23 mouse cellular contexts compared by ENCODE assay signal in genomic region chr4:56942567-56942966, GRCm38 (mm10). TPM values are rescaled to one million over a fixed set of nuclear protein-coding genes. Genes with fewer than 3 reads are reported as not detected.
DNase-seq lines count a peak whose midpoint lies in the region; ATAC-seq and TF ChIP-seq lines count a peak whose summit lies in the region.
"Had no signal": no experiment of that assay in that cellular context is flagged by ENCODE, and none has a peak within 500 bp of the region (broad histone marks: within the 10 kb centered on the region; RNA-seq: fewer than 3 reads in every experiment).

No protein-coding gene starts in this region.

- peak overlapping the region; percentile 97 for H3K27ac ChIP-seq in gastrocnemius, adult 2 months
- peak overlapping the region; percentile 78 for H3K27ac ChIP-seq in heart, embryonic 15.5 days
- no peak overlapping the region; the same call in 1 of the 2 replicates for H3K27ac ChIP-seq in lung, embryonic 16.5 days (ENCODE audit: low read length)
- no peak overlapping the region for H3K27ac ChIP-seq in intestine, embryonic 15.5 days
- H3K27ac ChIP-seq: embryonic facial prominence, embryonic 15.5 days; stomach, embryonic 15.5 days had no signal

- H3K4me3 ChIP-seq in gastrocnemius, adult 2 months = no peak overlapping the region
- H3K4me3 ChIP-seq in heart, embryonic 15.5 days = no peak overlapping the region
- no peak overlapping the region for H3K4me3 ChIP-seq in lung, embryonic 16.5 days (ENCODE audit: low read length)
- H3K4me3 ChIP-seq in intestine, embryonic 15.5 days (replicated peaks) = no peak overlapping the region
- H3K4me3 ChIP-seq: embryonic facial prominence, embryonic 15.5 days; forebrain, embryonic 10.5 days; stomach, embryonic 15.5 days had no signal

- DNase-seq in gastrocnemius, adult 2 months = no peak
- no peak for DNase-seq in gastrocnemius, postnatal 36 days
- DNase-seq in heart, adult 9 months (ENCODE audit: low spot score in 2 of 2) = no peak
- DNase-seq in lung, postnatal 10 days = no peak
- DNase-seq in left cerebral cortex, adult 11 months (ENCODE audit: low spot score) = no peak
- DNase-seq: adrenal gland, postnatal 36 days; cerebellum, adult 2 months; cerebellum, postnatal 36 days; forebrain, postnatal 0 days; kidney, adult 8-10 months; kidney, postnatal 25 days; thymus, adult 2 months had no signal

- no peak for ATAC-seq in heart, embryonic 15.5 days (replicated peaks; ENCODE audit: insufficient number of reproducible peaks, insufficient read depth, low FRiP score, low read depth)
- no peak for ATAC-seq in lung, embryonic 16.5 days (ENCODE audit: low read depth)
- no peak for ATAC-seq in intestine, embryonic 15.5 days
- ATAC-seq: forebrain, postnatal 0 days; hindbrain, embryonic 16.5 days had no signal

- H3K4me2 ChIP-seq in heart, embryonic 15.5 days = no peak overlapping the region; the same call in 1 of the 2 replicates
- H3K4me2 ChIP-seq in lung, embryonic 16.5 days (ENCODE audit: low read depth, low read length) = peak overlapping the region; percentile 22
- H3K4me2 ChIP-seq in intestine, embryonic 15.5 days (replicated peaks) = 0 out of 2 replicates have a peak overlapping the region, but pooled peaks have one; percentile 6
- H3K4me2 ChIP-seq: embryonic facial prominence, embryonic 15.5 days; liver, embryonic 11.5 days; stomach, embryonic 15.5 days had no signal

- intact Hi-C loops in gastrocnemius, adult 2 months (cut with DNase I) = no loop called here
- intact Hi-C loops in gastrocnemius, postnatal 36 days (cut with DNase I) = no loop called here

- WGBS in heart, embryonic 15.5 days = 60% methylated on average over 1 of the region's 1 CpGs
- 55% methylated on average over 1 of the region's 1 CpGs for WGBS in lung, embryonic 16.5 days
- 81% methylated on average over 1 of the region's 1 CpGs for WGBS in intestine, embryonic 15.5 days

- peak overlapping the region; percentile 12; the same call in 1 of the 2 replicates for H3K9ac ChIP-seq in heart, embryonic 15.5 days
- no peak overlapping the region for H3K9ac ChIP-seq in lung, embryonic 16.5 days (ENCODE audit: low read length)
- no peak overlapping the region for H3K9ac ChIP-seq in intestine, embryonic 15.5 days
- H3K9ac ChIP-seq: embryonic facial prominence, embryonic 15.5 days; forebrain, postnatal 0 days; lung, embryonic 14.5 days; stomach, embryonic 15.5 days had no signal

- H3K9me3 ChIP-seq in heart, embryonic 15.5 days (replicated peaks) = no peaks in the 10 kb centered on the region
- no peaks in the 10 kb centered on the region for H3K9me3 ChIP-seq in lung, embryonic 16.5 days (ENCODE audit: control insufficient read depth, low read length)
- H3K9me3 ChIP-seq in intestine, embryonic 15.5 days = no peaks in the 10 kb centered on the region
- H3K9me3 ChIP-seq: embryonic facial prominence, embryonic 15.5 days; forebrain, embryonic 10.5 days; stomach, embryonic 15.5 days had no signal

- no peaks in the 10 kb centered on the region for H3K36me3 ChIP-seq in heart, embryonic 15.5 days
- H3K36me3 ChIP-seq in lung, embryonic 16.5 days (ENCODE audit: control insufficient read depth, insufficient read depth, low read length) = no peaks in the 10 kb centered on the region
- H3K36me3 ChIP-seq in intestine, embryonic 15.5 days = no peaks in the 10 kb centered on the region
- H3K36me3 ChIP-seq: embryonic facial prominence, embryonic 15.5 days; stomach, embryonic 15.5 days had no signal

- H3K4me1 ChIP-seq in heart, embryonic 15.5 days (replicated peaks) = peaks cover 69% of the 10 kb centered on the region
- peaks cover 41% of the 10 kb centered on the region for H3K4me1 ChIP-seq in lung, embryonic 16.5 days (replicated peaks; ENCODE audit: control insufficient read depth, insufficient read depth, low read length)
- peaks cover 33% of the 10 kb centered on the region for H3K4me1 ChIP-seq in intestine, embryonic 15.5 days (replicated peaks)

- no peak for TF ChIP-seq CTCF in gastrocnemius, adult 2 months (IDR thresholded peaks at IDR 0.05)

- no peaks in the 10 kb centered on the region for H3K27me3 ChIP-seq in heart, embryonic 15.5 days
- H3K27me3 ChIP-seq in lung, embryonic 16.5 days (ENCODE audit: control insufficient read depth, insufficient read depth, low read depth, low read length) = no peaks in the 10 kb centered on the region
- H3K27me3 ChIP-seq in intestine, embryonic 15.5 days (replicated peaks) = no peaks in the 10 kb centered on the region
- H3K27me3 ChIP-seq: embryonic facial prominence, embryonic 15.5 days; stomach, embryonic 15.5 days had no signal

RNA-seq across cellular contexts. Expression of gene Tmem245, which starts 4.7 kb away (rescaled TPM):
- total RNA-seq in gastrocnemius, adult 2 months (2021) = 10 to 100 TPM; 18.0 to 24.6 TPM
- total RNA-seq in gastrocnemius, postnatal 36 days (2021) = 10 to 100 TPM; 16.3 to 23.9 TPM
- polyA plus RNA-seq in heart, embryonic 15.5 days (2015; fragmentation: Nextera tagmentation; extraction: Ambion mirVana) = 19.0 and 20.2 TPM in 2 replicates
- polyA plus RNA-seq in lung, embryonic 16.5 days (2015; fragmentation: Nextera tagmentation; extraction: Ambion mirVana) = 9.5 and 10.8 TPM in 2 replicates
- 9.9 and 11.0 TPM in 2 replicates for polyA plus RNA-seq in intestine, embryonic 15.5 days (2015; fragmentation: Nextera tagmentation; extraction: Ambion mirVana)

RNA-seq across cellular contexts. Expression of gene Frrs1l, which starts 47.6 kb away (rescaled TPM):
- under 1 TPM in 1 of 2 experiments, not detected in 1; 0.03 TPM for total RNA-seq in gastrocnemius, adult 2 months (2021)
- not detected for total RNA-seq in gastrocnemius, postnatal 36 days (2021)
- 0.28 and 0.38 TPM in 2 replicates for polyA plus RNA-seq in heart, embryonic 15.5 days (2015; fragmentation: Nextera tagmentation; extraction: Ambion mirVana)
- polyA plus RNA-seq in lung, embryonic 16.5 days (2015; fragmentation: Nextera tagmentation; extraction: Ambion mirVana) = 1.9 and 2.9 TPM in 2 replicates
- polyA plus RNA-seq in intestine, embryonic 15.5 days (2015; fragmentation: Nextera tagmentation; extraction: Ambion mirVana) = 0.78 and 0.92 TPM in 2 replicates
- total RNA-seq: hematopoietic stem cell, adult 5-6 weeks; MEL had no signal
- polyA plus RNA-seq: thymus, adult 2 months had no signal

Comparison
In these comparisons a context has a peak if more than half of its experiments do, and no peak if none do; other contexts are left out.
1. H3K27ac ChIP-seq: peak in gastrocnemius, adult 2 months (single experiment) and heart, embryonic 15.5 days (single experiment); none in lung, embryonic 16.5 days (single experiment) and intestine, embryonic 15.5 days (single experiment).